Mouse (Mus musculus) testis, adult 2 months (tissue): Measurements from ENCODE around the gene Rhot2.

Source experiments
- CTCF ChIP-seq: fragments of 200-500 bp; IDR thresholded peaks from 2 replicates; pipeline ENCODE4 v1.5.1; 2012; ENCODE audit warnings: low read depth, mild to moderate bottlenecking, inconsistent platforms, low read length, moderate library complexity; ENCODE audit not compliant: control insufficient read depth, insufficient read depth, insufficient replicate concordance
- POLR2A ChIP-seq: fragments of 200-500 bp; IDR thresholded peaks from 2 replicates; pipeline ENCODE4 v1.6.1; 2012; ENCODE audit warnings: low read depth, mild to moderate bottlenecking, inconsistent platforms, low read length, moderate library complexity; ENCODE audit not compliant: control insufficient read depth

DNA sequence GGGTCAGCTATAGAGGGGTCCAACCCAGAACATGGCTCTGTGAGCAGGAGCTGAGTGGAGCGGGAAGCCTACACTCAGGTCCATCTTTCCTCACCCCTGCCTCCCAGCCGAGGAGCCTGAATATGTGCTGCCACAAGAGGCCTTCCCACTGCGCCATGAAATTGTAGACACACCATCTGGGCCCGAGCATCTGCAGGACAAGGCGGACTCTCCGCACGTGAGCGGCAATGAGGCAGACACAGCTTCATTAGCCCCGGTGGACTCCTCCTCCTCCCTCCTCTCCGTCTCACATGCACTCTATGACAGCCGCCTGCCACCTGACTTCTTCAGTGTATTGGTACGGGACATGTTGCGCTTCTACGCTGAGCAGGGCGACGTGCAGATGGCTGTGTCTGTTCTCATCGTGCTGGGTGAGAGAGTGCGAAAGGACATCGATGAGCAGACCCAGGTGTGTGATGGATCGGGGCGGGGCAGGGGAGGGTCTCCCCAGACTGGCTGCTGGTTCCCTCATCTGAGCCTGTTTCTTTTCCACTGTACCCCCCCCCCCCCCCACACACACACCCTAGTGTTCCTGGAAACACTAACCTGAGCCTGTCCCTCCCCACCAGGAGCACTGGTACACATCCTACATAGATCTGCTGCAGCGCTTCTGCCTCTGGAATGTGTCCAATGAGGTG, 17.0 kb downstream of the Rhot2 start:
- no peak for TF ChIP-seq CTCF
- no peak for TF ChIP-seq POLR2A
